Mouse (Mus musculus): ENCODE results near the gene Homer3.
A peak's percentile ranks its signal among the peaks of the same experiment; 100 is the strongest.

The Homer3 gene

GRCm38 (mm10) chr8:70282603-70283135 is at the start of gene Homer3:
Homer3 (plus strand) TSS chr8:70282827.
- peak; percentile 87 for DNase-seq (ENCODE audit: low spot score)

GRCm38 (mm10) chr8:70233606-70234005 is 49.0 kb upstream of the Homer3 start:
- DNase-seq (ENCODE audit: low spot score) = no peak

GRCm38 (mm10) chr8:70234080-70234780 is 48.4 kb upstream of the Homer3 start, which contains the start of the genes Sugp2 and Armc6:
Sugp2 (plus strand) TSS chr8:70234226.
Armc6 (minus strand) TSS chr8:70234466.
- DNase-seq (ENCODE audit: low spot score) = peak; percentile 94

GRCm38 (mm10) chr8:70234781-70235128 is 47.9 kb upstream of the Homer3 start:
- no peak for DNase-seq (ENCODE audit: low spot score)

- DNase-seq (ENCODE audit: low spot score) = no peak
These were observed 44.8 kb upstream of the Homer3 start for GRCm38 (mm10) chr8:70237842-70238241.

GRCm38 (mm10) chr8:70240642-70241041 is 42.0 kb upstream of the Homer3 start:
- no peak for DNase-seq (ENCODE audit: low spot score)

GRCm38 (mm10) chr8:70246622-70247021 is 36.0 kb upstream of the Homer3 start:
- no peak for DNase-seq (ENCODE audit: low spot score)

- DNase-seq (ENCODE audit: low spot score) = no peak
These were observed 34.8 kb upstream of the Homer3 start for GRCm38 (mm10) chr8:70247841-70248240.

- no peak for DNase-seq (ENCODE audit: low spot score)
These were observed 28.0 kb upstream of the Homer3 start for GRCm38 (mm10) chr8:70254628-70255027.

- DNase-seq (ENCODE audit: low spot score) = no peak
These were observed 25.2 kb upstream of the Homer3 start for GRCm38 (mm10) chr8:70257456-70257855.

GRCm38 (mm10) chr8:70258600-70258999 is 24.0 kb upstream of the Homer3 start:
- DNase-seq (ENCODE audit: low spot score) = no peak

GRCm38 (mm10) chr8:70259043-70259442 is 23.6 kb upstream of the Homer3 start:
- no peak for DNase-seq (ENCODE audit: low spot score)

- DNase-seq (ENCODE audit: low spot score) = no peak
These were observed 15.0 kb upstream of the Homer3 start for GRCm38 (mm10) chr8:70267674-70268073.

- DNase-seq (ENCODE audit: low spot score) = no peak
These were observed 14.3 kb upstream of the Homer3 start for GRCm38 (mm10) chr8:70268311-70268710.

- no peak for DNase-seq (ENCODE audit: low spot score)
These were observed 13.6 kb upstream of the Homer3 start for GRCm38 (mm10) chr8:70268799-70269565.

GRCm38 (mm10) chr8:70272949-70273348 is 9.7 kb upstream of the Homer3 start:
- no peak for DNase-seq (ENCODE audit: low spot score)

GRCm38 (mm10) chr8:70274350-70274749 is 8.3 kb upstream of the Homer3 start:
- no peak for DNase-seq (ENCODE audit: low spot score)

- DNase-seq (ENCODE audit: low spot score) = no peak
These were observed 6.2 kb upstream of the Homer3 start for GRCm38 (mm10) chr8:70276476-70276875.

GRCm38 (mm10) chr8:70278175-70278574 is 4.5 kb upstream of the Homer3 start:
- DNase-seq (ENCODE audit: low spot score) = no peak

GRCm38 (mm10) chr8:70279266-70279665 is 3.4 kb upstream of the Homer3 start:
- DNase-seq (ENCODE audit: low spot score) = no peak

- no peak for DNase-seq (ENCODE audit: low spot score)
These were observed 1.6 kb upstream of the Homer3 start for GRCm38 (mm10) chr8:70281001-70281400.

- no peak for DNase-seq (ENCODE audit: low spot score)
These were observed 780 bp downstream of the Homer3 start for GRCm38 (mm10) chr8:70283136-70284077.
